Mouse (Mus musculus) midbrain, postnatal 0 days (tissue): ENCODE measurements at regions not wholly inside any gene's neighbourhood (a gene's known extent, or its start where the extent isn't known, plus 50 kb on each side); places are given as distances from the start of the nearest gene placed in this dataset.

Experiments
- ATAC-seq: fragments of 200-750 bp; cut with Nextera tagmentation; 2 replicates; pipeline ENCODE4 v1.8.0; 2017; ENCODE audit warnings: moderate number of reproducible peaks, mild to moderate bottlenecking, moderate TSS enrichment, moderate library complexity; ENCODE audit not compliant: low FRiP score
- DNase-seq: peaks from one replicate; pipeline ENCODE4 v3.0.0-alpha.2; 2015; ENCODE audit warnings: low spot score
- H3K27ac ChIP-seq: fragments of 300-500 bp; sonication (generic); 2 replicates; pipeline ENCODE4 v1.5.1; 2014; ENCODE audit warnings: low read depth, mild to moderate bottlenecking, low read length, mixed read lengths
- H3K27me3 ChIP-seq: fragments of 300-500 bp; sonication (generic); 2 replicates; pipeline ENCODE4 v1.6.1; 2014; ENCODE audit warnings: low read length, control low read depth, mixed read lengths; ENCODE audit not compliant: insufficient read depth
- H3K36me3 ChIP-seq: fragments of 300-500 bp; sonication (generic); 2 replicates; pipeline ENCODE4 v1.6.1; 2014; ENCODE audit warnings: low read length, control low read depth, mixed read lengths; ENCODE audit not compliant: insufficient read depth
- H3K4me1 ChIP-seq: fragments of 300-500 bp; sonication (generic); 2 replicates; pipeline ENCODE4 v1.6.1; 2014; ENCODE audit warnings: mild to moderate bottlenecking, control low read depth, antibody characterized with exemption, low read length, mixed read lengths; ENCODE audit not compliant: insufficient read depth
- H3K4me2 ChIP-seq: fragments of 300-500 bp; sonication (generic); 2 replicates; pipeline ENCODE4 v1.6.1; 2014; ENCODE audit warnings: low read depth, mild to moderate bottlenecking, low read length, mixed read lengths; ENCODE audit not compliant: poor library complexity, severe bottlenecking
- H3K4me3 ChIP-seq: fragments of 300-500 bp; sonication (generic); 2 replicates; pipeline ENCODE4 v1.5.1; 2014; ENCODE audit warnings: low read depth, mild to moderate bottlenecking, low read length, moderate library complexity
- H3K9ac ChIP-seq: fragments of 300-500 bp; sonication (generic); replicated peaks from 2 replicates; pipeline ENCODE4 v1.6.1; 2014; ENCODE audit warnings: mild to moderate bottlenecking, low read length, moderate library complexity, mixed read lengths; ENCODE audit not compliant: poor library complexity, severe bottlenecking
- H3K9me3 ChIP-seq: fragments of 300-500 bp; sonication (generic); 2 replicates; pipeline ENCODE4 v1.6.1; 2016; ENCODE audit warnings: low read length, control low read depth
- CTCF ChIP-seq: IDR thresholded peaks from 2 replicates; pipeline ENCODE4 v1.5.1; 2016; ENCODE audit warnings: antibody characterized with exemption, mild to moderate bottlenecking
- WGBS: fragments of 180-500 bp; shearing (Covaris S2); extraction: QIAGEN DNeasy Blood & Tissue Kit; methylation state at CpG from one replicate; pipeline ENCODE4 v1.1.7; 2014; 5-methylcytosine and 5-hydroxymethylcytosine counted together

DNA sequence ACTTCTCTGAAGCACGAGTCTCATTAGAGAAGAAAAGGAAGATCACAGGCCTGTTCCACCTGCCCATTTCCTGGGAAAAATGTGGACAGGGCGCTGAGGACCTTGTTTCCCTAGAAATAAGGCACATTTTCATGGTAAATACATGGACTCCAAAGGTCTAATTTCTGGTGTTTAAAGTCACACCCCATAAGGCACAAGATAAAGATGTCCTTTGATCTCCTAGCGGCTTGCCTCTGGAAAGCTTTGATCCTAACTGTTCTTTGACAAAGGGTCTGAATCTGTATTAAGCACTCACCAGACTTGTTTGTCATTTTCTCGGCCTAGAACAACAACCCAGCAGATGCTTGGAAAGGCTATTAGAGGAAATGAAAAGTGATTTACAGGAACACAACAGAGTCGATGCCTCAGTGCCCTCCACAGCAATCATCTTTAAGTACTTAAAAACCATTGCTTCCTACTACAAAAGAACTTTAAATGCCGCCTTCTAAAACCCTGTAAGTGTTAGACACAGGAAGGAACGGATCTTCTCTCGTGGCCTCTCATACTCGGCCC lies 168.3 kb upstream of the Plxnc1 start:
- H3K9ac ChIP-seq = no peak overlapping the region
- TF ChIP-seq CTCF = no peak

DNA sequence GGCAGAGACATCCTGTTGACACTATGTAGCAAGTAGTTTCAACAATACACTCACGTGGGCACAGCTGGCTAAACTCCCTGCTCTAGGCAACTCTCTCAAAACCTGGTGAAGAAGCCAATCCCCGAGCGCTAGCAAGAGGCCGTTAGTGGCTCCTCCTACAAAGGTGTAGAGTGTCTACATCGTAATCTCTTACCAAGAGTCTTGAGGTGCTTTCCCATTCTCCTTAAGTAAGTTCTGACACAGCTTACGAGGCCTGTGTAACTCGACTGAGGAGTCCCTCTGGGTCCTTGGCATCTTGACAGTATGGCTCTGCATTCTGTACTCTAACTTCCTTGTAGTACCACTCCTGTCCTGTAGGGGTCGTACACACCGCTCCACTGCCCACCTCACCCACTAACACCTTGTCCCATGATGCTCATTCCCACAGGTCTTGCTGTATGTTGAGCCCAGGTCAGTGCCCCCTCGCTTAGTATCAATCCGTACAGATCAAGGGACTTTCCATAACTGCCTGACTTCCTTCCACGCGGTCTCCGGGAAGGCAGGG lies 167.7 kb upstream of the Plxnc1 start:
- DNase-seq (no peak), ATAC-seq (no peak)
- H3K4me3 ChIP-seq = no peak overlapping the region
- peak; percentile 60 for TF ChIP-seq CTCF
- H3K36me3 ChIP-seq = no peaks in the 10 kb centered on the region
- H3K9me3 ChIP-seq = no peaks in the 10 kb centered on the region
- H3K9ac ChIP-seq = no peak overlapping the region
- no peak overlapping the region for H3K4me2 ChIP-seq
- H3K27me3 ChIP-seq = no peaks in the 10 kb centered on the region
- H3K4me1 ChIP-seq = no peaks in the 10 kb centered on the region
- WGBS = 73% methylated on average over 14 of the region's 14 CpGs
- H3K27ac ChIP-seq = no peak overlapping the region

More for the DNA sequence above, 168.3 kb upstream of the Plxnc1 start:
- WGBS = 33% methylated on average over 9 of the region's 9 CpGs
- Histone ChIP-seq H3K27ac (no peak overlapping the region), H3K27me3 (no peaks in the 10 kb centered on the region), H3K4me2 (no peak overlapping the region), H3K4me1 (no peaks in the 10 kb centered on the region), H3K36me3 (no peaks in the 10 kb centered on the region), H3K9me3 (no peaks in the 10 kb centered on the region), H3K4me3 (no peak overlapping the region)
- ATAC-seq = no peak
- no peak for DNase-seq

DNA sequence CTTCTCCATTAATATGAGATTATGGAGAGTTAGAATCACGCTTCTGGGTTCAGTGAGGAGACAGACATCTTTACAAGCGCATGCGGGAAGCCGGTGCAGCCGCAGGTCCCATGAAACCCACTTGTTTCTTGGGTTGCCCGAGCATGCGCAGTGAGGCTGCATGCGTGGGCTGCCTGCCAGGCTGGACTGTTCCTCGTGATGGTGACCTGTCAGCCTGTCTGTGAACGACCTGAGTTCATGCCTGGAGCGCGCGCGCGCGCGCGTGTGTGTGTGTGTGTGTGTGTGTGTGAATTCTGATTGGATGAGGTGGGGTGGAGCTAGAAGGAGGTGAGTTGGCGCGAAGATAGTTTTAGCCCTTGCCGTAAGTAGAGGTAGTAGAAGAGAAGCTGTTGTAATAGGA lies 166.2 kb upstream of the Plxnc1 start:
- 92% methylated on average over 21 of the region's 21 CpGs for WGBS
- no peak for ATAC-seq
- no peaks in the 10 kb centered on the region for H3K27me3 ChIP-seq

DNA sequence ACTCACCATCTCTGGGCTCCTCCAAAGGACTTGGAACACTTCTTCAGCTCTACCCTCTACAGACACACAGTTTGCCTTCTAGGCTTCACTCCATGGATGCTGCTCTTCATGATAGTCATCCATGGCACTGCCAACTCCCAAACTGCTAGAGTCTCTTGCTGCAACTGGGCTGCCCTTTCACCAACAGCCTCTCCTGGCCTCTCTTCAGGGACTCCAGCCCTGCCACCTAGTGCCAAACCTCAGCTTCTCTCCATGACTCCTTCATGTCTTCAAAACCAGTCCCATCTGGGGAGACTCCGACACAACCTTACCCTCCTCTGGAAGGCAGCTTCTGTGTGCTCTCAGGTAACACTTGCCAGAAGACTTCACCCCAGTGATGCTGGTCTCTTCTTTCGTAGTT lies 164.9 kb upstream of the Plxnc1 start:
- TF ChIP-seq CTCF = no peak
- Histone ChIP-seq H3K36me3 (no peaks in the 10 kb centered on the region), H3K27ac (no peak overlapping the region), H3K27me3 (no peaks in the 10 kb centered on the region), H3K4me2 (no peak overlapping the region), H3K4me3 (no peak overlapping the region), H3K9ac (no peak overlapping the region), H3K9me3 (no peaks in the 10 kb centered on the region), H3K4me1 (no peaks in the 10 kb centered on the region)
- DNase-seq (no peak), ATAC-seq (no peak)
- 92% methylated on average over 2 of the region's 2 CpGs for WGBS

More for the DNA sequence above, 166.2 kb upstream of the Plxnc1 start:
- H3K36me3 ChIP-seq = no peaks in the 10 kb centered on the region
- H3K27ac ChIP-seq = no peak overlapping the region
- H3K9ac ChIP-seq = no peak overlapping the region
- H3K9me3 ChIP-seq = no peaks in the 10 kb centered on the region
- no peaks in the 10 kb centered on the region for H3K4me1 ChIP-seq
- DNase-seq = no peak
- no peak overlapping the region for H3K4me3 ChIP-seq
- TF ChIP-seq CTCF = no peak
- no peak overlapping the region for H3K4me2 ChIP-seq

DNA sequence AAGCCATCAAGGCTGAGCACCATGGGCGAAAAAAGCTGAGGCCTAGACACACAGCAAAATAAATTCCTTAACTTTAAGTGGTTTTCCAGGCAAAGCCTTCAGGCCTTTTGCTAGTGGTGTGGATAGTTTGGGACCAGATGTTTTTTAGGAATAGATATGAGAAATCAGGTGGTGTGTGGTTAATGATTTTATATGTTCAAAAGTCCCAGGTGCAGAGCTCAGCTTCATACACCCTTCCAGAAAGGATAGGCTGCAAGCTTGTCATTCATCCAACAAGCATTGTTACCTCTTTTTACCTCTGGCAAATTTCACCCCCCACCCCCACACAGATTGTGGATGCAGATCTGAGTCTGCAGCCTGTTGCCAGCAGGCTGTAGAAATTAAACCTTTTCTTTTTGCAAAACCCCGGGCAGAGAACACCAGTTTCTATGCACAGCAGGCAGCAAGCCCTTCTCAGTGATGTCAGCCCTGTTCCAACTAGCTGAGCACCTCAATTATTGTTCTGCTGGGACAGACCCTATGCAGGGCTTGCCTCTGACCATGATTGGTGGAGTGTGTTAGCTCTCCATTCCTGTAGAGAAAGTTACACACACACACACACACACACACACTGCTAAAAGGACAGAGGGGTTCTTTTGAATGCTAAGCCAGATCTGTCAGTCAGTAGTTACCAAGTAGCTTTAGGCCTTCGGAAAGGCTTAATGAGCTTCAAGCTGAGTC lies 163.1 kb upstream of the Plxnc1 start:
- Histone ChIP-seq H3K36me3 (no peaks in the 10 kb centered on the region), H3K4me3 (no peak overlapping the region), H3K4me2 (no peak overlapping the region), H3K9ac (no peak overlapping the region), H3K4me1 (no peaks in the 10 kb centered on the region), H3K9me3 (no peaks in the 10 kb centered on the region), H3K27me3 (no peaks in the 10 kb centered on the region), H3K27ac (no peak overlapping the region)
- TF ChIP-seq CTCF = no peak
- peak; percentile 15 for DNase-seq
- 27% methylated on average over 3 of the region's 3 CpGs for WGBS
- ATAC-seq = peak; percentile 16; the same call in 1 of the 2 replicates

DNA sequence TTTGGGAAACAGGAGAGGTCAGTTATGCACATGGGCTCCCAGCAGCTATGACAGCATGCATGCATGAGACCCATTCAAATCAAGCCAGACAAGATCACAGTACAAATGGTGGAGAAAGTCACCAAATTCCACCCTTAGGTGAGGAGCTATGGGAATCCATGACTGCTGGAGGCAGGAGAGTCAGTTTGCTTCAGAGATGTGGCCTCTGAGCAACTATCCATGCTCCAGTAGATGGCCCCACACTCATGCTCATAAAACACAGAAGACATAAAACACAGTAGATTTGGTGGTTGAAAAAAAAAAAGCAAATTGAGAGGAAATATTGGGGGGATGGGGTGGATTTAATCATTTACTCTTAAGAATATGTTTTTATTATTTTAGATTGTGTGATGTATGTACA lies 159.2 kb upstream of the Plxnc1 start:
- Histone ChIP-seq H3K4me1 (no peaks in the 10 kb centered on the region), H3K9me3 (no peaks in the 10 kb centered on the region), H3K4me3 (no peak overlapping the region), H3K9ac (no peak overlapping the region), H3K27ac (no peak overlapping the region), H3K27me3 (no peaks in the 10 kb centered on the region), H3K4me2 (no peak overlapping the region), H3K36me3 (no peaks in the 10 kb centered on the region)
- TF ChIP-seq CTCF = peak; percentile 68
- DNase-seq (peak; percentile 62), ATAC-seq (no peak)
